Mouse (Mus musculus): Measurements from ENCODE around the gene Zcwpw1. TPM values are rescaled to one million over a fixed set of nuclear protein-coding genes. Genes with fewer than 3 reads are reported as not detected.
A peak's percentile ranks its signal among the peaks of the same experiment; 100 is the strongest.

Zcwpw1 gene
- polyA plus RNA-seq, 1 experiment from 2014 or later: 1.9 TPM

DNA sequence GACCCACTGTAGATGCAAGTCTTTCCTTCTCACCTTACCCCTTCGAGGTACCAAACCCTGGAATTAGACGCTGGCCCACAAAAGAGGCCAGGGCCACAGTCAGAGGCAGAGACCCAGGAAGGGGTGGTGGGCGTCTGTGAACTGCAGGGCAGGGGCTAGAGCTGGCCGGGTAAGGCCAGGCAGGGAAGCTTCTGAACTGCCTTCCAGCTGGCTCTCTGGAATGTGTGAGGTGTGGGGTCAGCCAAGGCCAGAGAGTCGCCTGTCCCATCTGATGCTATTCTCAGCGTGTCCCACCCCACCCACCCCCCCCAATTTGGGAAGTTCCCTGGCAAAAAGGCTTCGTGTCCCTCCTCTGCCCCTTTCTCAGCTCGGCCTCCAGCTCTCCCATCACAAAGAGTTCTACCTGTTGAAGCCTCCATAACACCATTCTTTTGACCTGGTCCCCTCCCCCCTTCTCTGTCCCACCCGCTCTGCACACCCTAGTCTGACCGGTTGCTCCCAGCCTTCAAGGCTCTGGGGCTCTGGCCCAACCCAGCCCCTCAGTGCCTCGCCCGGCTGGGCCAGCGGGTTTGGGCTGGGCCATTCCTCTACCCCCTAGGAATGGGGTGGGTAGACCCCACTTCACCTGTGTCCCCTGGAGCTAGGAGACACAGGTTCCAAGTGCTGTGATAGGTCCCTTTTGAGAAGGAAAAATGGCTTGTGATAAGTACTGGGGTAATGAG, 34.3 kb upstream of the Zcwpw1 start:
- Histone ChIP-seq H3K27me3 (ENCODE audit: insufficient read depth, low read length) (no peaks in the 10 kb centered on the region), H3K9me3 (ENCODE audit: low read length) (no peaks in the 10 kb centered on the region), H3K4me3 (ENCODE audit: low read depth, low read length) (no peak overlapping the region), H3K27ac (ENCODE audit: low read depth) (no peak overlapping the region), H3K9ac (replicated peaks) (no peak overlapping the region), H3K36me3 (replicated peaks; ENCODE audit: insufficient read depth, low read length) (peaks cover 65% of the 10 kb centered on the region), H3K4me2 (ENCODE audit: low read depth, low read length) (no peak overlapping the region), H3K4me1 (ENCODE audit: insufficient read depth) (peaks cover 14% of the 10 kb centered on the region)
- 92% methylated on average over 11 of the region's 13 CpGs for WGBS (ENCODE audit: insufficient replicate concordance)
- ATAC-seq (no peak), DNase-seq (peak; percentile 11)
- TF ChIP-seq CTCF (IDR thresholded peaks at IDR 0.05; ENCODE audit: low read depth) (no peak), EP300 (IDR thresholded peaks at IDR 0.05; ENCODE audit: low read depth) (no peak)

GRCm38 (mm10) chr5:137755425-137755824, 32.2 kb upstream of the Zcwpw1 start:
- no peaks in the 10 kb centered on the region for H3K4me1 ChIP-seq (ENCODE audit: insufficient read depth)
- H3K27ac ChIP-seq (ENCODE audit: low read depth): no peak overlapping the region
- WGBS (ENCODE audit: insufficient replicate concordance): 88% methylated on average over 5 of the region's 5 CpGs
- peaks cover 81% of the 10 kb centered on the region for H3K36me3 ChIP-seq (replicated peaks; ENCODE audit: insufficient read depth, low read length)
- no peak for ATAC-seq
- H3K9ac ChIP-seq (replicated peaks): no peak overlapping the region
- H3K4me2 ChIP-seq (ENCODE audit: low read depth, low read length): no peak overlapping the region
- H3K4me3 ChIP-seq (ENCODE audit: low read depth, low read length): no peak overlapping the region
- H3K27me3 ChIP-seq (ENCODE audit: insufficient read depth, low read length): no peaks in the 10 kb centered on the region
- no peaks in the 10 kb centered on the region for H3K9me3 ChIP-seq (ENCODE audit: low read length)
- TF ChIP-seq EP300 (IDR thresholded peaks at IDR 0.05; ENCODE audit: low read depth) (no peak), CTCF (IDR thresholded peaks at IDR 0.05; ENCODE audit: low read depth) (no peak)
- peak; percentile 11 for DNase-seq

DNA sequence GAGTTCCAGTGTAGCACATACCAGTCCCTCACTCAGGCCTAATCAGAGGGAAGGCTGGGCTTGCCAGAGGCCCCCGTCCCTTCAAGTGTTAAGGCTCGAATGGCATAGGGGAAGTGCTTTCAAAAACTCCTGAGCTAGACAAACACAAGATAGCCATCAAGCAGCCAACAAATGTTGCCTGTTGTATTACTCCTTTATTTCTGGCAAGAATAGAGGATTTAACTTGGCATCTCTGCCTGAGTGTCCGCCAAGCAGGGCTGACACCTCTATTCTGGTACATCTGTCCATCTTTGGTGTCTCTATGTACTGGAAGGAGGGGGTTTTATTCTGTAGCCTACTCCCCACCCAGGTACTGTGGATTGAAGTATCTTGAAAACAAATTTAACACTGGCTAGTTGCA, 31.5 kb upstream of the Zcwpw1 start:
- no peak for ATAC-seq
- H3K36me3 ChIP-seq (replicated peaks; ENCODE audit: insufficient read depth, low read length): peaks cover 75% of the 10 kb centered on the region

GRCm38 (mm10) chr5:137756882-137757661, 30.5 kb upstream of the Zcwpw1 start:
- no peak overlapping the region for H3K4me3 ChIP-seq (ENCODE audit: low read depth, low read length)
- H3K36me3 ChIP-seq (replicated peaks; ENCODE audit: insufficient read depth, low read length): peaks cover 65% of the 10 kb centered on the region
- peak; percentile 98 for TF ChIP-seq CTCF (IDR thresholded peaks at IDR 0.05; ENCODE audit: low read depth)
- no peak for TF ChIP-seq EP300 (IDR thresholded peaks at IDR 0.05; ENCODE audit: low read depth)
- no peaks in the 10 kb centered on the region for H3K27me3 ChIP-seq (ENCODE audit: insufficient read depth, low read length)
- WGBS (ENCODE audit: insufficient replicate concordance): 52% methylated on average over 10 of the region's 10 CpGs
- peak; percentile 91 for DNase-seq
- 0 out of 2 replicates have a peak overlapping the region, but pooled peaks have one; percentile 7 for H3K27ac ChIP-seq (ENCODE audit: low read depth)
- no peak overlapping the region for H3K4me2 ChIP-seq (ENCODE audit: low read depth, low read length)
- no peak overlapping the region for H3K9ac ChIP-seq (replicated peaks)
- no peaks in the 10 kb centered on the region for H3K4me1 ChIP-seq (ENCODE audit: insufficient read depth)
- no peaks in the 10 kb centered on the region for H3K9me3 ChIP-seq (ENCODE audit: low read length)
- ATAC-seq: peak; percentile 64

More for the DNA sequence above, 31.5 kb upstream of the Zcwpw1 start:
- Histone ChIP-seq H3K4me2 (ENCODE audit: low read depth, low read length) (no peak overlapping the region), H3K9me3 (ENCODE audit: low read length) (no peaks in the 10 kb centered on the region), H3K27me3 (ENCODE audit: insufficient read depth, low read length) (no peaks in the 10 kb centered on the region), H3K9ac (replicated peaks) (no peak overlapping the region), H3K4me1 (ENCODE audit: insufficient read depth) (no peaks in the 10 kb centered on the region), H3K4me3 (ENCODE audit: low read depth, low read length) (no peak overlapping the region), H3K27ac (ENCODE audit: low read depth) (no peak overlapping the region)
- no peak for DNase-seq
- 64% methylated on average over 3 of the region's 3 CpGs for WGBS (ENCODE audit: insufficient replicate concordance)
- TF ChIP-seq EP300 (IDR thresholded peaks at IDR 0.05; ENCODE audit: low read depth) (no peak), CTCF (IDR thresholded peaks at IDR 0.05; ENCODE audit: low read depth) (no peak)

GRCm38 (mm10) chr5:137757887-137758286, 29.7 kb upstream of the Zcwpw1 start:
- Histone ChIP-seq H3K27me3 (ENCODE audit: insufficient read depth, low read length) (no peaks in the 10 kb centered on the region), H3K9me3 (ENCODE audit: low read length) (no peaks in the 10 kb centered on the region), H3K4me1 (ENCODE audit: insufficient read depth) (no peaks in the 10 kb centered on the region), H3K9ac (replicated peaks) (no peak overlapping the region), H3K4me3 (ENCODE audit: low read depth, low read length) (no peak overlapping the region), H3K36me3 (replicated peaks; ENCODE audit: insufficient read depth, low read length) (peaks cover 58% of the 10 kb centered on the region), H3K27ac (ENCODE audit: low read depth) (no peak overlapping the region), H3K4me2 (ENCODE audit: low read depth, low read length) (no peak overlapping the region)
- no peak for TF ChIP-seq CTCF (IDR thresholded peaks at IDR 0.05; ENCODE audit: low read depth)
- TF ChIP-seq EP300 (IDR thresholded peaks at IDR 0.05; ENCODE audit: low read depth): no peak
- ATAC-seq: no peak
- DNase-seq: peak; percentile 23
- 87% methylated on average over 6 of the region's 6 CpGs for WGBS (ENCODE audit: insufficient replicate concordance)

- TF ChIP-seq CTCF (IDR thresholded peaks at IDR 0.05; ENCODE audit: low read depth): no peak
- TF ChIP-seq EP300 (IDR thresholded peaks at IDR 0.05; ENCODE audit: low read depth): no peak
- Histone ChIP-seq H3K4me1 (ENCODE audit: insufficient read depth) (no peaks in the 10 kb centered on the region), H3K4me2 (ENCODE audit: low read depth, low read length) (no peak overlapping the region), H3K4me3 (ENCODE audit: low read depth, low read length) (no peak overlapping the region), H3K9ac (replicated peaks) (no peak overlapping the region), H3K27me3 (ENCODE audit: insufficient read depth, low read length) (no peaks in the 10 kb centered on the region), H3K27ac (ENCODE audit: low read depth) (no peak overlapping the region), H3K36me3 (replicated peaks; ENCODE audit: insufficient read depth, low read length) (peaks cover 46% of the 10 kb centered on the region), H3K9me3 (ENCODE audit: low read length) (no peaks in the 10 kb centered on the region)
- no peak for ATAC-seq
- 92% methylated on average over 19 of the region's 19 CpGs for WGBS (ENCODE audit: insufficient replicate concordance)
- peak; percentile 14 for DNase-seq
These were observed 28.6 kb upstream of the Zcwpw1 start for GRCm38 (mm10) chr5:137758921-137759534.
